Mouse (Mus musculus) G1E (cell line): Measurements from ENCODE around the gene Rbm47.

Experiments
- CTCF ChIP-seq: IDR thresholded peaks from 2 replicates; pipeline ENCODE4 v1.5.1; 2012; ENCODE audit warnings: low read depth, low read length, inconsistent platforms, mixed read lengths
- GATA1 ChIP-seq: IDR thresholded peaks from 2 replicates; pipeline ENCODE4 v1.6.1; 2012; ENCODE audit warnings: borderline replicate concordance, low read length, inconsistent platforms, mixed read lengths
- TAL1 ChIP-seq: conservative IDR thresholded peaks from 2 replicates; pipeline ENCODE4 v1.6.1; 2012; ENCODE audit warnings: low read depth, low read length, inconsistent platforms, mixed read lengths

DNA sequence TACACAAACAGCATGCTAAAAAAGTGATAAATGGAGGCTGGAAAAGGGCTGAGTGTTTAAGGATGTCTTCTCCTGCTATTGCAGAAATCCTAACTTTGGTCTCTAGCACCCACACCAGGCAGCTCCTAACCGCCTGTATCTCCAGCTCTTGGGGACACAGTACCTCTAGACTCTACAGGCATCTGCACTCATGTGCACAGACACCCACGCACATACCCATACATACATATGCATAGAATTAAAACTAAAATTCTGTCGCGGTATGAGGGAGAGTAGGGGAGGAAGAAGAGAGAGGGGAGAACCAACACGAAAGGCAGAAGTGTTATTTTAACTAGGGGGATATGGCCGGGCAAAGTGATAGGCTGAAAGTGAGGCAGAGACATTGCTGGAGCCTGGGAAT, 33.7 kb downstream of the Rbm47 start:
- no peak for TF ChIP-seq CTCF
- no peak for TF ChIP-seq GATA1
- no peak for TF ChIP-seq TAL1
